Mouse (Mus musculus): ENCODE measurements around the gene Tmprss6. TPM values are rescaled to one million over a fixed set of nuclear protein-coding genes. Genes with fewer than 3 reads are reported as not detected.

Tmprss6 gene
- 2.8 and 3.1 TPM in 2 replicates for polyA plus RNA-seq (2015; fragmentation: Nextera tagmentation; extraction: Ambion mirVana)

GRCm38 (mm10) chr15:78468379-78468937, at the start of gene Tmprss6:
Gene Tmprss6, minus strand, starts transcription at chr15:78468634.

GRCm38 (mm10) chr15:78494968-78495406, 26.6 kb upstream of the Tmprss6 start, which contains the start of gene Il2rb:
Gene Il2rb, minus strand, starts transcription at chr15:78495271.

GRCm38 (mm10) chr15:78428391-78429138, 39.9 kb downstream of the Tmprss6 start, which contains the start of gene Kctd17:
Gene Kctd17, plus strand, starts transcription at chr15:78428564.

GRCm38 (mm10) chr15:78406293-78406934, 62.0 kb downstream of the Tmprss6 start, which contains the start of gene Mpst:
Gene Mpst, plus strand, starts transcription at chr15:78406416.

GRCm38 (mm10) chr15:78405517-78406211, 62.8 kb downstream of the Tmprss6 start, which contains the start of gene Tst:
Gene Tst, minus strand, starts transcription at chr15:78405907.

GRCm38 (mm10) chr15:78395478-78395962, 72.9 kb downstream of the Tmprss6 start, which contains the start of gene Tex33:
Gene Tex33, minus strand, starts transcription at chr15:78395912.

Other genes with a start within 250 kb of the Tmprss6 start
- 7.5 and 8.9 TPM in 2 replicates for gene Ncf4, start 223.8 kb downstream of the Tmprss6 start, polyA plus RNA-seq (2015; fragmentation: Nextera tagmentation; extraction: Ambion mirVana)
- 0.50 and 0.59 TPM in 2 replicates for gene Csf2rb2, start 162.9 kb downstream of the Tmprss6 start, polyA plus RNA-seq (2015; fragmentation: Nextera tagmentation; extraction: Ambion mirVana)
- 2.4 and 2.5 TPM in 2 replicates for gene Csf2rb, start 142.9 kb downstream of the Tmprss6 start, polyA plus RNA-seq (2015; fragmentation: Nextera tagmentation; extraction: Ambion mirVana)
- gene Tex33, start 72.7 kb downstream of the Tmprss6 start, polyA plus RNA-seq (2015; fragmentation: Nextera tagmentation; extraction: Ambion mirVana), result not detected in 2 replicates
- 131 and 250 TPM in 2 replicates for gene Tst, start 62.7 kb downstream of the Tmprss6 start, polyA plus RNA-seq (2015; fragmentation: Nextera tagmentation; extraction: Ambion mirVana)
- gene Mpst, start 62.2 kb downstream of the Tmprss6 start, polyA plus RNA-seq (2015; fragmentation: Nextera tagmentation; extraction: Ambion mirVana), result 2.3 and 3.6 TPM in 2 replicates
- 42.4 and 48.4 TPM in 2 replicates for gene Kctd17, start 40.1 kb downstream of the Tmprss6 start, polyA plus RNA-seq (2015; fragmentation: Nextera tagmentation; extraction: Ambion mirVana)
- gene Il2rb, start 26.6 kb upstream of the Tmprss6 start, polyA plus RNA-seq (2015; fragmentation: Nextera tagmentation; extraction: Ambion mirVana), result 0.47 and 1.1 TPM in 2 replicates
- 35.7 and 62.6 TPM in 2 replicates for gene C1qtnf6, start 62.8 kb upstream of the Tmprss6 start, polyA plus RNA-seq (2015; fragmentation: Nextera tagmentation; extraction: Ambion mirVana)
- 0.14 and 0.32 TPM in 2 replicates for gene Sstr3, start 76.1 kb upstream of the Tmprss6 start, polyA plus RNA-seq (2015; fragmentation: Nextera tagmentation; extraction: Ambion mirVana)
- gene Rac2, start 104.1 kb upstream of the Tmprss6 start, polyA plus RNA-seq (2015; fragmentation: Nextera tagmentation; extraction: Ambion mirVana), result 15.9 and 17.9 TPM in 2 replicates
- 7.9 and 8.0 TPM in 2 replicates for gene Cyth4, start 128.4 kb upstream of the Tmprss6 start, polyA plus RNA-seq (2015; fragmentation: Nextera tagmentation; extraction: Ambion mirVana)